Mouse (Mus musculus) forebrain, embryonic 11.5 days (tissue): ENCODE measurements around the gene Agrp. TPM values are rescaled to one million over a fixed set of nuclear protein-coding genes. Genes with fewer than 3 reads are reported as not detected.
A peak's percentile ranks its signal among the peaks of the same experiment; 100 is the strongest.

Experiments used
- ATAC-seq: fragments of 200-750 bp; cut with Nextera tagmentation; replicated peaks from 2 replicates; pipeline ENCODE4 v1.8.0; 2017; ENCODE audit warnings: moderate TSS enrichment; ENCODE audit not compliant: low FRiP score
- DNase-seq: peaks from one replicate; pipeline ENCODE4 v3.0.0-alpha.2; 2017; ENCODE audit warnings: low spot score
- H3K27ac ChIP-seq: fragments of 300-500 bp; sonication (generic); 2 replicates; pipeline ENCODE4 v1.5.1; 2014; ENCODE audit warnings: low read depth, low read length
- H3K27me3 ChIP-seq: fragments of 300-500 bp; sonication (generic); 2 replicates; pipeline ENCODE4 v1.6.1; 2014; ENCODE audit warnings: mild to moderate bottlenecking, low read length, mixed read lengths; ENCODE audit not compliant: control insufficient read depth, insufficient read depth
- H3K36me3 ChIP-seq: fragments of 300-500 bp; sonication (generic); 2 replicates; pipeline ENCODE4 v1.6.1; 2014; ENCODE audit warnings: mild to moderate bottlenecking, low read length, moderate library complexity, mixed read lengths; ENCODE audit not compliant: control insufficient read depth, insufficient read depth
- H3K4me1 ChIP-seq: fragments of 300-500 bp; sonication (generic); replicated peaks from 2 replicates; pipeline ENCODE4 v1.6.1; 2014; ENCODE audit warnings: low read length, mixed read lengths; ENCODE audit not compliant: control insufficient read depth, insufficient read depth
- H3K4me2 ChIP-seq: fragments of 300-500 bp; sonication (generic); 2 replicates; pipeline ENCODE4 v1.6.1; 2014; ENCODE audit warnings: low read depth, mild to moderate bottlenecking, low read length, moderate library complexity, mixed read lengths; ENCODE audit not compliant: severe bottlenecking
- H3K4me3 ChIP-seq: fragments of 300-500 bp; sonication (generic); 2 replicates; pipeline ENCODE4 v1.5.1; 2014; ENCODE audit warnings: low read depth, low read length
- H3K9ac ChIP-seq: fragments of 300-500 bp; sonication (generic); 2 replicates; pipeline ENCODE4 v1.6.1; 2014; ENCODE audit warnings: low read length
- H3K9me3 ChIP-seq: fragments of 300-500 bp; sonication (generic); 2 replicates; pipeline ENCODE4 v1.6.1; 2016; ENCODE audit warnings: low read length, mixed read lengths; ENCODE audit not compliant: control insufficient read depth
- WGBS: fragments of 180-500 bp; shearing (Covaris S2); extraction: QIAGEN DNeasy Blood & Tissue Kit; methylation state at CpG from one replicate; pipeline ENCODE4 v1.1.7; 2014; 5-methylcytosine and 5-hydroxymethylcytosine counted together
- polyA plus RNA-seq: library from polyadenylated mRNA; unstranded; fragments of >200 nt; fragmentation: Nextera tagmentation; extraction: Ambion mirVana; gene quantifications from 2 replicates; pipeline ENCODE4 v1.2.1, GENCODE M21; 2014

The Agrp gene
- polyA plus RNA-seq, 1 experiment from 2014 or later: 0.49 TPM

GRCm38 (mm10) chr8:105555230-105555629 is 82.0 kb downstream of the Agrp start:
- Histone ChIP-seq H3K9ac (no peak overlapping the region), H3K4me1 (no peaks in the 10 kb centered on the region), H3K27me3 (no peaks in the 10 kb centered on the region), H3K27ac (no peak overlapping the region), H3K4me3 (no peak overlapping the region), H3K4me2 (no peak overlapping the region), H3K9me3 (no peaks in the 10 kb centered on the region), H3K36me3 (no peaks in the 10 kb centered on the region)
- ATAC-seq (no peak), DNase-seq (no peak)
- WGBS: 70% methylated on average over 3 of the region's 3 CpGs

GRCm38 (mm10) chr8:105554087-105554486 is 83.1 kb downstream of the Agrp start:
- no peaks in the 10 kb centered on the region for H3K9me3 ChIP-seq
- no peak overlapping the region for H3K4me2 ChIP-seq
- DNase-seq: peak; percentile 69
- no peak overlapping the region for H3K4me3 ChIP-seq
- ATAC-seq: peak; percentile 49; the same call in 1 of the 2 replicates
- no peaks in the 10 kb centered on the region for H3K27me3 ChIP-seq
- no peak overlapping the region for H3K9ac ChIP-seq
- no peaks in the 10 kb centered on the region for H3K4me1 ChIP-seq
- H3K27ac ChIP-seq: no peak overlapping the region
- no peaks in the 10 kb centered on the region for H3K36me3 ChIP-seq

- Histone ChIP-seq H3K9me3 (no peaks in the 10 kb centered on the region), H3K4me2 (no peak overlapping the region), H3K4me3 (no peak overlapping the region), H3K27ac (no peak overlapping the region), H3K4me1 (no peaks in the 10 kb centered on the region), H3K27me3 (no peaks in the 10 kb centered on the region), H3K36me3 (no peaks in the 10 kb centered on the region), H3K9ac (no peak overlapping the region)
- 89% methylated on average over 1 of the region's 1 CpGs for WGBS
- ATAC-seq: no peak
- DNase-seq: no peak
These were observed 84.4 kb downstream of the Agrp start for GRCm38 (mm10) chr8:105552824-105553223.

GRCm38 (mm10) chr8:105552032-105552431 is 85.2 kb downstream of the Agrp start:
- H3K27me3 ChIP-seq: no peaks in the 10 kb centered on the region
- WGBS: 92% methylated on average over 2 of the region's 2 CpGs
- no peak overlapping the region for H3K4me3 ChIP-seq
- H3K36me3 ChIP-seq: no peaks in the 10 kb centered on the region
- no peak overlapping the region for H3K4me2 ChIP-seq
- no peak for ATAC-seq
- H3K9me3 ChIP-seq: no peaks in the 10 kb centered on the region
- H3K9ac ChIP-seq: no peak overlapping the region
- H3K4me1 ChIP-seq: no peaks in the 10 kb centered on the region
- no peak for DNase-seq
- H3K27ac ChIP-seq: no peak overlapping the region

- Histone ChIP-seq H3K27ac (no peak overlapping the region), H3K4me2 (no peak overlapping the region), H3K27me3 (no peaks in the 10 kb centered on the region), H3K9me3 (no peaks in the 10 kb centered on the region), H3K4me3 (no peak overlapping the region), H3K4me1 (no peaks in the 10 kb centered on the region), H3K36me3 (no peaks in the 10 kb centered on the region), H3K9ac (no peak overlapping the region)
- DNase-seq: no peak
- ATAC-seq: no peak
- WGBS: 85% methylated on average over 2 of the region's 2 CpGs
These were observed 87.1 kb downstream of the Agrp start for GRCm38 (mm10) chr8:105550083-105550482.

- 87% methylated on average over 1 of the region's 1 CpGs for WGBS
- Histone ChIP-seq H3K9ac (no peak overlapping the region), H3K9me3 (no peaks in the 10 kb centered on the region), H3K4me2 (no peak overlapping the region), H3K27me3 (no peaks in the 10 kb centered on the region), H3K27ac (no peak overlapping the region), H3K4me1 (no peaks in the 10 kb centered on the region), H3K4me3 (no peak overlapping the region), H3K36me3 (no peaks in the 10 kb centered on the region)
- DNase-seq: no peak
- no peak for ATAC-seq
These were observed 87.7 kb downstream of the Agrp start for GRCm38 (mm10) chr8:105549506-105549905.

- Histone ChIP-seq H3K27ac (no peak overlapping the region), H3K4me1 (no peaks in the 10 kb centered on the region), H3K27me3 (no peaks in the 10 kb centered on the region), H3K4me2 (no peak overlapping the region), H3K9ac (no peak overlapping the region), H3K4me3 (no peak overlapping the region), H3K9me3 (no peaks in the 10 kb centered on the region), H3K36me3 (no peaks in the 10 kb centered on the region)
- WGBS: 85% methylated on average over 6 of the region's 6 CpGs
- DNase-seq (no peak), ATAC-seq (no peak)
These were observed 90.5 kb downstream of the Agrp start for GRCm38 (mm10) chr8:105546384-105547350.

GRCm38 (mm10) chr8:105545249-105545648 is 91.9 kb downstream of the Agrp start:
- DNase-seq: no peak
- no peak overlapping the region for H3K9ac ChIP-seq
- no peak overlapping the region for H3K27ac ChIP-seq
- no peak for ATAC-seq
- H3K27me3 ChIP-seq: no peaks in the 10 kb centered on the region
- H3K4me2 ChIP-seq: no peak overlapping the region
- H3K4me1 ChIP-seq: no peaks in the 10 kb centered on the region
- WGBS: 87% methylated on average over 3 of the region's 3 CpGs
- no peaks in the 10 kb centered on the region for H3K9me3 ChIP-seq
- H3K36me3 ChIP-seq: no peaks in the 10 kb centered on the region
- no peak overlapping the region for H3K4me3 ChIP-seq
